Mouse (Mus musculus) forebrain, embryonic 15.5 days (tissue): ENCODE data around the gene Olfr524. TPM values are rescaled to one million over a fixed set of nuclear protein-coding genes. Genes with fewer than 3 reads are reported as not detected.

Source experiments
- ATAC-seq: fragments of 200-750 bp; cut with Nextera tagmentation; replicated peaks from 2 replicates; pipeline ENCODE4 v1.8.0; 2017; ENCODE audit warnings: mild to moderate bottlenecking, moderate TSS enrichment, moderate library complexity
- H3K27ac ChIP-seq: fragments of 300-500 bp; sonication (generic); replicated peaks from 2 replicates; pipeline ENCODE4 v1.5.1; 2015; ENCODE audit warnings: mild to moderate bottlenecking, inconsistent platforms
- H3K27me3 ChIP-seq: fragments of 300-500 bp; sonication (generic); 2 replicates; pipeline ENCODE4 v1.6.1; 2015; ENCODE audit warnings: inconsistent platforms
- H3K36me3 ChIP-seq: fragments of 300-500 bp; sonication (generic); 2 replicates; pipeline ENCODE4 v1.6.1; 2015; ENCODE audit warnings: mild to moderate bottlenecking, inconsistent platforms
- H3K4me1 ChIP-seq: fragments of 300-500 bp; sonication (generic); 2 replicates; pipeline ENCODE4 v1.6.1; 2015; ENCODE audit warnings: inconsistent platforms
- H3K4me2 ChIP-seq: fragments of 300-500 bp; sonication (generic); replicated peaks from 2 replicates; pipeline ENCODE4 v1.6.1; 2015; ENCODE audit warnings: mild to moderate bottlenecking, inconsistent platforms
- H3K4me3 ChIP-seq: fragments of 300-500 bp; sonication (generic); 2 replicates; pipeline ENCODE4 v1.5.1; 2015; ENCODE audit warnings: mild to moderate bottlenecking, inconsistent platforms
- H3K9ac ChIP-seq: fragments of 300-500 bp; sonication (generic); replicated peaks from 2 replicates; pipeline ENCODE4 v1.6.1; 2015; ENCODE audit warnings: mild to moderate bottlenecking, inconsistent platforms
- H3K9me3 ChIP-seq: fragments of 300-500 bp; sonication (generic); 2 replicates; pipeline ENCODE4 v1.6.1; 2016; ENCODE audit warnings: inconsistent platforms
- WGBS: fragments of 180-500 bp; shearing (Covaris S2); methylation state at CpG from one replicate; pipeline ENCODE4 v1.1.7; 2015; ENCODE audit warnings: mixed read lengths; 5-methylcytosine and 5-hydroxymethylcytosine counted together
- polyA plus RNA-seq: library from polyadenylated mRNA; unstranded; fragments of >200 nt; fragmentation: Nextera tagmentation; extraction: Ambion mirVana; gene quantifications from 2 replicates; pipeline ENCODE4 v1.2.1, GENCODE M21; 2015

The Olfr524 gene
- polyA plus RNA-seq, 1 experiment from 2014 or later, result not detected

DNA sequence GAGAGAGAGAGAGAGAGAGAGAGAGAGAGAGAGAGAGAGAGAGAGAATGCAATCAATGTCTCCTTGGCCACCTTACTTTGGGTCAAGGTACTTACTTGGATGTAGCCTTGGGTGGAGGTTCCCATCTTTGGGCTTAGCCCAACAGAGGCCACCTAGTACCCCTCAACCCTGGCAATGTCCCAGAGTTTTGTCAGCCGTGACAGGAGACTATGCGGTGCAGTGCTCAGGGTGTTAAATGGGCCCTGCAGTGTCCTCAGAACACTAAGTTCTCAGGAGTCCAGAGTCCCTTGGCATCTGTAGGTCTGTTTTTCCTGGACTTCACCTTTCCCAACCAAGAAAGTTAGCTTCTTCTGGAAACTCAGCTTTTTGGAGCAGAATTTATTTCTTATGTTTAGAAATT lies 26.6 kb downstream of the Olfr524 start:
- Histone ChIP-seq H3K4me3 (no peak overlapping the region), H3K4me1 (no peaks in the 10 kb centered on the region), H3K27ac (no peak overlapping the region), H3K9me3 (no peaks in the 10 kb centered on the region), H3K36me3 (no peaks in the 10 kb centered on the region), H3K27me3 (no peaks in the 10 kb centered on the region), H3K9ac (no peak overlapping the region), H3K4me2 (no peak overlapping the region)
- ATAC-seq, result no peak
- whole genome bisulfite sequencing, result 77% methylated on average over 2 of the region's 2 CpGs

DNA sequence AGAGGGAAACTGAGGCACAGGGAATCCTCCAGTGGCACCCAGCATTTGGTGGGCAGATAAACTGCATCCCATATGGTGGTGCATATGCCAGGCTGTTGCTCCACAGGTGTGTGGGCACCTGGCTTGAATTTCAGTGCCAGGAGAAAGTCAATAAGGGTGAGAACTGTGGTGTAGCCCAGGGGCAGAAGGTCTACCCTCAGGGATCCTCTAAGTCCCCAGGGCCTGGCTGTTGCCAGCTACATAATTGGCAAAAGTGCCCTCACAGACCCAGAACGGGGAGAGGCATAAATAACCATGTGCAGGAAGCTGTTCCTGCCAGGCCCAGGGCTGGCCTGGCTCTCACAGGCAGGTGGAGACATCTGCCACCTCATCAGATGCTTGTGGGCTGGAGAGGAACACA lies 32.8 kb downstream of the Olfr524 start, which contains the start of gene Olfr523:
Olfr523 (plus strand) TSS at position 282 of the 400 bp plus-strand sequence.
- no peak within 1 kb of the TSS for H3K4me2 ChIP-seq
- no peak within 1 kb of the TSS for H3K9ac ChIP-seq
- H3K27ac ChIP-seq, result no peak within 1 kb of the TSS
- ATAC-seq, result no peak
- H3K27me3 ChIP-seq, result no peaks in the 10 kb centered on the region
- no peaks in the 10 kb centered on the region for H3K9me3 ChIP-seq
- H3K4me3 ChIP-seq, result no peak within 1 kb of the TSS
- 50% methylated on average over 1 of the region's 1 CpGs for WGBS
- no peaks in the 10 kb centered on the region for H3K4me1 ChIP-seq
- no peaks in the 10 kb centered on the region for H3K36me3 ChIP-seq

DNA sequence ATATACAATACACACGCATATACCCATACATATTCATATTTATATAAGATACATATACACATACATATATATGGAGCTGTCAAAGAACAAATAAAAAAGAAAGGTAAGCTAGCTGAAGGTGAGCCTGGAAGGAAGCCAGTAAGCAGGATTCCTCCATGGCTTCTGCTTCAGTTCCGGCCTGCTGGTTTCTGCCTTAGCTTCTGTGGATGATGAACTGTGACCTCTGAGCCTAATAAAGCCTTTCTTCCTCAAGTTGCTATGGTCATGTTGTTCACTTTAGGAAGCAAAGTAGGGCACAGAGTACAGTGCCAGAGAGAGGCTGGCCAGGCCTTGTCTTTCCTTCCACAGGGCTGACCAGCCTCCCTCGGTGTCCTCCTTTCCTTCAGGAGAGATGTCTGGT lies 34.9 kb downstream of the Olfr524 start:
- no peak overlapping the region for H3K9ac ChIP-seq
- H3K4me3 ChIP-seq, result no peak overlapping the region
- no peaks in the 10 kb centered on the region for H3K4me1 ChIP-seq
- H3K9me3 ChIP-seq, result no peaks in the 10 kb centered on the region
- H3K27me3 ChIP-seq, result no peaks in the 10 kb centered on the region
- ATAC-seq, result no peak
- no peaks in the 10 kb centered on the region for H3K36me3 ChIP-seq
- 96% methylated on average over 3 of the region's 3 CpGs for WGBS
- H3K27ac ChIP-seq, result no peak overlapping the region
- H3K4me2 ChIP-seq, result no peak overlapping the region

DNA sequence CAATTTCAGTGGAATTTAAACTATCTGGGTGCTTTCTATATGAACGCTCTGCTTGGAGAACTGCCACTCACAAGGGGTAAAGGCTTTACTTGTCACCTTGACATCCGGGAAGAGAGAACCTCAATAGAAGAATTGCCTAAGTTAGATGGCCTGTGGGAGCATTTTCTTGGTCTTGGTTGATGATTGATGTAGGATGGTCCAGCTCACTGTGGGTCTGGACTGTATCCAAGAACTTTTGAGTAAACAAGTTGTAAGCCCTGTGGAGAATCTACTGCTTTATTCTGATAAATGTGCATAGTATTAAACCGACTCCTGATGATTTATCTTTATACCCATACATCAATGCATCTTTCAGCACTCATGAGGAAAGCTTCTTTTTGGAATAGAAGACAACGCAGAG lies 36.4 kb downstream of the Olfr524 start:
- H3K27ac ChIP-seq, result no peak overlapping the region
- ATAC-seq, result no peak
- H3K9ac ChIP-seq, result no peak overlapping the region
- 88% methylated on average over 4 of the region's 4 CpGs for WGBS
- no peaks in the 10 kb centered on the region for H3K27me3 ChIP-seq
- no peaks in the 10 kb centered on the region for H3K4me1 ChIP-seq
- H3K4me2 ChIP-seq, result no peak overlapping the region
- no peaks in the 10 kb centered on the region for H3K36me3 ChIP-seq
- no peaks in the 10 kb centered on the region for H3K9me3 ChIP-seq
- no peak overlapping the region for H3K4me3 ChIP-seq

DNA sequence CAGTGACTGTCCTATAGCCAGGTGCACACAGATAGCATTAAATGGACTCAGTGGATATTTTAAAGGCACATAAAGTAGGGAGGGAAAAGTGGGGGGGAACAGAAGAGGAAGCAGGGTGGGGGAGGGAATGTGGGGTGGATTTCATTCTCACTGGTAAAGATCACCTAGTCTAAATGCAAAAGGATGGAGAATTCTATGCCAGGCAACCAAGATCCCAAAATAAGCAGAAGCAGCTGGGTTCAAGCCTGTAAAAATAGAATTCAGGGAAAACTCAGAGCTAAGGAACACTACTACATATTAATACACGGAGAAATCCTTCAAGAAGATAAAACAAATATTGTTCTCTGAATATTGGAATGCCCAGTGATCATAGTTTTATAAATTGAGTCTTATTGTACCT lies 37.8 kb downstream of the Olfr524 start:
- H3K4me2 ChIP-seq, result no peak overlapping the region
- H3K4me1 ChIP-seq, result no peaks in the 10 kb centered on the region
- no peak for ATAC-seq
- no peak overlapping the region for H3K9ac ChIP-seq
- no peaks in the 10 kb centered on the region for H3K27me3 ChIP-seq
- H3K4me3 ChIP-seq, result no peak overlapping the region
- H3K36me3 ChIP-seq, result no peaks in the 10 kb centered on the region
- no peak overlapping the region for H3K27ac ChIP-seq
- H3K9me3 ChIP-seq, result no peaks in the 10 kb centered on the region
- WGBS, result 75% methylated on average over 1 of the region's 1 CpGs

DNA sequence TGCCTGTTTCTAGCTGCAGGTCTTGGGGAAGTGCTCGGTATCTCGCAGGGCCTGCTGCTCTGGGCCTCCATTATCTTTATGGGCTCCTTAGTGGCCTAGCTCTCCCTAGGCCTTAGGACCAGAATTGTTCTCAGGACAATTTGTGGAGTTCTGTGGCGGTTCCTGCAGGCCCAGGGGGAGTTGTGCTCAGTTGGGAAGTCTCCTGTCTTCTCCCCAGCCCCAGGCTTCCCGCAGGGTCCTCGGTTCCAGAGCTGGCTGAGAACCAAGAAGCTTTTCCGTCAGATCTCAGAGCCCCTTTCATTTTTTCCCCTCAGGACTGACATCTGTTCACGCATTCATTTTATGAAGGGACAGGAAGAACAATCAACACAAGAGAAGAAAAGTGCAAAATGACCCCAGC lies 41.1 kb downstream of the Olfr524 start, which contains the start of gene Olfr522:
Olfr522 (minus strand) TSS at position 101 of the 400 bp plus-strand sequence.
- no peak within 1 kb of the TSS for H3K4me3 ChIP-seq
- H3K36me3 ChIP-seq, result no peaks in the 10 kb centered on the region
- H3K27me3 ChIP-seq, result no peaks in the 10 kb centered on the region
- no peak within 1 kb of the TSS for H3K27ac ChIP-seq
- no peaks in the 10 kb centered on the region for H3K4me1 ChIP-seq
- ATAC-seq, result no peak
- WGBS, result 72% methylated on average over 7 of the region's 7 CpGs
- H3K9me3 ChIP-seq, result no peaks in the 10 kb centered on the region
- no peak within 1 kb of the TSS for H3K4me2 ChIP-seq
- H3K9ac ChIP-seq, result no peak within 1 kb of the TSS

DNA sequence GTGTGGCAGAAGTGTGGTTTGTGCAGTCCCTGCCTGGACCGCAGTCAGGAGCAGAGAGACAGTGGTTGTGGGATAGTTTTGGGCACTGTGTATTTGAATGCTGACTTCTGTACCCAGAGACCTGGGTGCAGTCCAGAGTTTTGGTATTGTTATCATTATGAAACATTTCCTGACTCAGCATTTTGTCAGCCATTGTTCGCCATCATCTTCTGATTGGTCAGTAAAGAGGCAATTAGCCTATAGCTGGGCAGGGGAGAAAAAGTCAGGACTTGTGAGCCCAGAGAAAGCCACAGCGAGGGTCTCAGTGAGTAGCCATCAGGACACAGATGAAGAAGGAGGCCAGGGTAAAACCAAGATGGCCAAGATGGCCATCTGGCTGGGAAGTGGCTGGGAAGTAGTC lies 45.4 kb downstream of the Olfr524 start:
- Histone ChIP-seq H3K9me3 (no peaks in the 10 kb centered on the region), H3K36me3 (no peaks in the 10 kb centered on the region), H3K4me3 (no peak overlapping the region), H3K27me3 (no peaks in the 10 kb centered on the region), H3K4me1 (no peaks in the 10 kb centered on the region), H3K9ac (no peak overlapping the region), H3K27ac (no peak overlapping the region), H3K4me2 (no peak overlapping the region)
- ATAC-seq, result no peak
- 73% methylated on average over 3 of the region's 3 CpGs for WGBS

DNA sequence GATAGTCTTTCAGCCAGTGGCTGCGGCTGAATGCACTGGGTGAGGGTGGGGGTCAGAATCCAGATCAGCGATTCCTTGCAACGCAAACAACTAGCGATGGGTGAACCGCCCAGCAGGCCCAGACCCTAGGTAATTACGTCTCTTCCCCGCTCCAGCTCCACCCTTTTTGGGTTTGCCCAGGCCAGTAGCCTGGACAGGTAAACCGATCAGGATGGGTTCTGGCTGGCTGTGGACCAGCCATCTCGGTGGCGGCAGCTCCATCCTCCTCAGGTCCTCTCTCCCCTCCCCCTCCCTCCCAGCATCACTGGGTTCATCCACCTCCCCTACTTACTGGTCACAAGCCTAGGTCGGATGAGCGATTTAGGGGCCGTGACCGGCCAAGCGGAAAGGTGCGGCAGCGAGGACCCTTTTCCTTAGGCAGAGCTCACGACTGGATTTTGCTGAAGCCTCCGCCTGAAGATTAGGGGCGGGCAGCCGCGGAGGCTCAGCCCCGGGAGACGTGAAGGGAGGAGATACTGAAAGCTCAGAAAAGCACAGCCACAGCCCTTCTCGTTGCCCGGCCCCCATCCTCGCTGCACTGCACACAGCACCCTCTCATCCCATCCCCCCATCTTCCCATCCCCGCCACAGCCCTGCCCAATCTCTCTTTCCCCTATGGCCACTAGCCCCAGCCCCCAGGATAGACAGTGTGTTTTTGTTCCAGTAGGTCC lies 51.4 kb downstream of the Olfr524 start, which contains the start of gene Sprn:
Sprn (minus strand) TSS at position 660 of the 710 bp plus-strand sequence.
- Histone ChIP-seq H3K4me1 (peaks cover 8% of the 10 kb centered on the region), H3K36me3 (no peaks in the 10 kb centered on the region), H3K9me3 (no peaks in the 10 kb centered on the region), H3K27me3 (peaks cover 8% of the 10 kb centered on the region; the same call in 1 of the 2 replicates), H3K27ac (peak within 1 kb of the TSS; percentile 50), H3K4me3 (peak within 1 kb of the TSS; percentile 46), H3K9ac (peak within 1 kb of the TSS; percentile 47), H3K4me2 (peak within 1 kb of the TSS; percentile 61)
- peak; percentile 79 for ATAC-seq
- WGBS, result 2% methylated on average over 28 of the region's 28 CpGs

DNA sequence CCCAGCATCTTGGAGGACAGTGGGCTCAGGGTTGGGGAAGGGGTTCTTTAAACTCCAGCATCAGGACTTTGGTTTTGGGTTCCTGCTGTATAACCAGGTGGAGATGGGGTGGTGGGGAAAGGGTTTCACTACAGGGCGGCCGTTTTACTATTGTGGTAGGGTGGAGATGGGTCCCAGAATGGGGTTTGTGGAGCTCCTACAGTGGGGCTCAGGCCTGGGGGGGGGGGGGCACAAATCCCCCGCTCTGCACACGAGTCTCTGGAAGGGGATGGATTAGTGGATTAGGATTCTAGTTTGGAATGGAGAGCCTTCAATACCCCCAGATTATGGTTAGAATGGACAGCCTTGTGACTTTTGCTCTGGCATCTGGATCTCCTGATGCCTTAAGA lies 51.9 kb downstream of the Olfr524 start:
- H3K36me3 ChIP-seq, result no peaks in the 10 kb centered on the region
- peak; percentile 35 for ATAC-seq
- 12% methylated on average over 4 of the region's 4 CpGs for WGBS
- peak overlapping the region; percentile 46 for H3K4me3 ChIP-seq
- H3K9ac ChIP-seq, result peak overlapping the region; percentile 47
- H3K9me3 ChIP-seq, result no peaks in the 10 kb centered on the region
- H3K27ac ChIP-seq, result no peak overlapping the region; the same call in 1 of the 2 replicates
- peak overlapping the region; percentile 61 for H3K4me2 ChIP-seq
- peaks cover 8% of the 10 kb centered on the region for H3K4me1 ChIP-seq
- H3K27me3 ChIP-seq, result peaks cover 8% of the 10 kb centered on the region; the same call in 1 of the 2 replicates

DNA sequence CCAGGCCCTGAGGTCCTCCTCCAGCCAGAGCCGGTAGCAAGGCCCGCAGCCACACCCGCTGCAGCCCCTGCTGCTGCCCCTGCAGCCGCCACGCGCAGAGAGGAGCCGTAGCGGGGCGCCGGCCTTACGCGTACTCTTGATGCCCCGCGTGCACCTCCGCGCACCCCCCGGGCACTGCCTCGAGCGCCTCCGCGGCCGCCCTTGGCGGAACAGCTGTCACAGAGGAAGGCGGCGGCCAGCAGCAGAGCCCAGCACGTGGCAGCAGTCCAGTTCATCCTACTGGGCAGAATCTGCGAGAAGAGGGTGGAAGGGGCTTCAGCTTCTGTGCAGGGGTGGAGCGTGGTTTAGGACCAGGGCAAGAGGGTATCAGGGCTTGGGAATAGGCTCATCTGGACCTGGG lies 52.4 kb downstream of the Olfr524 start:
- WGBS, result 8% methylated on average over 28 of the region's 28 CpGs
- Histone ChIP-seq H3K27ac (no peak overlapping the region), H3K4me1 (peaks cover 8% of the 10 kb centered on the region), H3K27me3 (peaks cover 8% of the 10 kb centered on the region; the same call in 1 of the 2 replicates), H3K36me3 (no peaks in the 10 kb centered on the region), H3K9ac (peak overlapping the region; percentile 41), H3K4me3 (peak overlapping the region; percentile 46), H3K4me2 (peak overlapping the region; percentile 61), H3K9me3 (no peaks in the 10 kb centered on the region)
- ATAC-seq, result peak; percentile 24
